Mouse (Mus musculus) liver, embryonic 14.5 days (tissue): Measurements from ENCODE around the gene Ppp1r18. TPM values are rescaled to one million over a fixed set of nuclear protein-coding genes. Genes with fewer than 3 reads are reported as not detected.

Source experiments
- ATAC-seq: fragments of 200-750 bp; cut with Nextera tagmentation; 2 replicates; pipeline ENCODE4 v1.8.0; 2017; ENCODE audit warnings: moderate number of reproducible peaks, mild to moderate bottlenecking, moderate library complexity; ENCODE audit not compliant: insufficient read depth
- DNase-seq, 3 experiments: peaks; one replicate each; pipeline ENCODE4 v3.0.0-alpha.2; 2012 to 2013; ENCODE audit warnings: low read depth in 3 of 3, low spot score in 3 of 3
- H3K27ac ChIP-seq: fragments of 300-500 bp; sonication (generic); 2 replicates; pipeline ENCODE4 v1.5.1; 2014; ENCODE audit warnings: moderate library complexity, mild to moderate bottlenecking, control low read depth, inconsistent platforms
- H3K27me3 ChIP-seq: fragments of 300-500 bp; sonication (generic); 2 replicates; pipeline ENCODE4 v1.6.1; 2014; ENCODE audit warnings: mild to moderate bottlenecking, low read length, moderate library complexity; ENCODE audit not compliant: control insufficient read depth, insufficient read depth
- H3K36me3 ChIP-seq: fragments of 300-500 bp; sonication (generic); replicated peaks from 2 replicates; pipeline ENCODE4 v1.6.1; 2014; ENCODE audit warnings: low read depth; ENCODE audit not compliant: control insufficient read depth, insufficient read depth
- H3K4me1 ChIP-seq, 2 experiments: fragments of 200-500 bp in 1 of 2; fragments of 300-500 bp in 1 of 2; sonication (generic) in 1 of 2; replicated peaks; 2 replicates each; pipeline ENCODE4 v1.6.1; 2012 to 2014; ENCODE audit warnings: antibody characterized with exemption in 1 of 2, inconsistent platforms in 1 of 2, low read length in 1 of 2; ENCODE audit not compliant: control insufficient read depth in 2 of 2, insufficient read depth in 2 of 2
- H3K4me2 ChIP-seq: fragments of 300-500 bp; sonication (generic); 2 replicates; pipeline ENCODE4 v1.6.1; 2014; ENCODE audit warnings: low read depth, mild to moderate bottlenecking, control low read depth, moderate library complexity
- H3K4me3 ChIP-seq, 2 experiments: fragments of 200-500 bp in 1 of 2; fragments of 300-500 bp in 1 of 2; sonication (generic) in 1 of 2; 2 replicates each; pipeline ENCODE4 v1.5.1; 2012 to 2014; ENCODE audit warnings: low read depth in 2 of 2, low read length in 2 of 2, mild to moderate bottlenecking in 2 of 2, control low read depth in 1 of 2, inconsistent platforms in 1 of 2, moderate library complexity in 1 of 2; ENCODE audit not compliant: insufficient read depth in 1 of 2
- H3K9ac ChIP-seq: fragments of 300-500 bp; sonication (generic); replicated peaks from 2 replicates; pipeline ENCODE4 v1.6.1; 2014; ENCODE audit warnings: mild to moderate bottlenecking, control low read depth, moderate library complexity
- H3K9me3 ChIP-seq: fragments of 300-500 bp; sonication (generic); 2 replicates; pipeline ENCODE4 v1.6.1; 2016; ENCODE audit warnings: low read length, mixed read lengths; ENCODE audit not compliant: control insufficient read depth
- CTCF ChIP-seq: IDR thresholded peaks from 2 replicates; pipeline ENCODE4 v1.5.1; 2016; ENCODE audit warnings: antibody characterized with exemption, low read depth, control low read depth
- EP300 ChIP-seq: IDR thresholded peaks from 2 replicates; pipeline ENCODE4 v1.6.1; 2016; ENCODE audit warnings: antibody characterized with exemption, low read depth
- WGBS: fragments of 180-500 bp; shearing (Covaris S2); extraction: QIAGEN DNeasy Blood & Tissue Kit; methylation state at CpG from one replicate; pipeline ENCODE4 v1.1.7; 2014; ENCODE audit not compliant: insufficient replicate concordance; 5-methylcytosine and 5-hydroxymethylcytosine counted together
- polyA plus RNA-seq, 2 experiments: library from polyadenylated mRNA; depleted of rRNA in 1 of 2; stranded (reverse) in 1 of 2; unstranded in 1 of 2; fragments of >200 nt; fragmentation: Nextera tagmentation in 1 of 2; extraction: Ambion mirVana in 1 of 2; gene quantifications; 2 replicates each; pipeline versions ENCODE4 v1.2.1 to v1.2.3; 2012 to 2014

Gene Ppp1r18
- polyA plus RNA-seq, 2 experiments, result 8.2 to 8.7 TPM

- H3K36me3 ChIP-seq, result peaks cover 26% of the 10 kb centered on the region
- peaks cover 22 to 33% of the 10 kb centered on the region in 2 experiments for H3K4me1 ChIP-seq
- H3K27me3 ChIP-seq, result no peaks in the 10 kb centered on the region
- H3K27ac ChIP-seq, result peak overlapping the region; percentile 97
- TF ChIP-seq EP300, result no peak
- TF ChIP-seq CTCF, result no peak
- no peaks in the 10 kb centered on the region for H3K9me3 ChIP-seq
- H3K4me2 ChIP-seq, result peak overlapping the region; percentile 96
- peak overlapping the region; percentile 86 to 88 for H3K4me3 ChIP-seq
- peak overlapping the region; percentile 100 for H3K9ac ChIP-seq
- under 1% methylated on average over 8 of the region's 8 CpGs for whole genome bisulfite sequencing
- no peak for ATAC-seq
- DNase-seq, result no peak
Measured at GRCm38 (mm10) chr17:35917143-35917462, 51.7 kb downstream of the Ppp1r18 start.

- TF ChIP-seq CTCF (no peak), EP300 (no peak)
- ATAC-seq (no peak), DNase-seq (peak in 1 of 3 experiments; percentile 69)
- H3K4me2 ChIP-seq, result peak overlapping the region; percentile 96
- no peaks in the 10 kb centered on the region for H3K27me3 ChIP-seq
- peak overlapping the region; percentile 86 to 88 for H3K4me3 ChIP-seq
- peaks cover 22 to 29% of the 10 kb centered on the region in 2 experiments for H3K4me1 ChIP-seq
- H3K9ac ChIP-seq, result peak overlapping the region; percentile 100
- peaks cover 23% of the 10 kb centered on the region for H3K36me3 ChIP-seq
- H3K27ac ChIP-seq, result peak overlapping the region; percentile 97
- 0% methylated on average over 13 of the region's 13 CpGs for WGBS
- no peaks in the 10 kb centered on the region for H3K9me3 ChIP-seq
Measured at GRCm38 (mm10) chr17:35917463-35918251, 52.3 kb downstream of the Ppp1r18 start.

- Histone ChIP-seq H3K36me3 (peaks cover 23% of the 10 kb centered on the region), H3K4me2 (peak overlapping the region; percentile 96), H3K9ac (peak overlapping the region; percentile 100), H3K9me3 (no peaks in the 10 kb centered on the region), H3K4me1 (peaks cover 22 to 29% of the 10 kb centered on the region in 2 experiments), H3K27ac (peak overlapping the region; percentile 97), H3K27me3 (no peaks in the 10 kb centered on the region), H3K4me3 (peak overlapping the region; percentile 86 to 88)
- DNase-seq (no peak), ATAC-seq (no peak)
- TF ChIP-seq EP300 (peak; percentile 42), CTCF (no peak)
- under 1% methylated on average over 11 of the region's 11 CpGs for WGBS
Measured at GRCm38 (mm10) chr17:35918276-35919059, 53.1 kb downstream of the Ppp1r18 start.

GRCm38 (mm10) chr17:35919060-35919715 is 53.8 kb downstream of the Ppp1r18 start:
- H3K36me3 ChIP-seq, result peaks cover 27% of the 10 kb centered on the region
- no peaks in the 10 kb centered on the region for H3K27me3 ChIP-seq
- WGBS, result 8% methylated on average over 7 of the region's 7 CpGs
- H3K9ac ChIP-seq, result peak overlapping the region; percentile 100
- peak; percentile 98 to 99 (median 98) for DNase-seq
- H3K27ac ChIP-seq, result peak overlapping the region; percentile 97
- peaks cover 22 to 29% of the 10 kb centered on the region in 2 experiments for H3K4me1 ChIP-seq
- TF ChIP-seq EP300 (no peak), CTCF (no peak)
- peak overlapping the region; percentile 86 to 88 for H3K4me3 ChIP-seq
- peak overlapping the region; percentile 96 for H3K4me2 ChIP-seq
- ATAC-seq, result peak; percentile 22
- H3K9me3 ChIP-seq, result no peaks in the 10 kb centered on the region

- TF ChIP-seq EP300 (peak; percentile 47), CTCF (no peak)
- Histone ChIP-seq H3K36me3 (peaks cover 32% of the 10 kb centered on the region), H3K27me3 (no peaks in the 10 kb centered on the region), H3K9ac (peak overlapping the region; percentile 100), H3K27ac (peak overlapping the region; percentile 97), H3K4me2 (peak overlapping the region; percentile 96), H3K9me3 (no peaks in the 10 kb centered on the region), H3K4me3 (peak overlapping the region; percentile 68 to 88), H3K4me1 (peaks cover 20 to 28% of the 10 kb centered on the region in 2 experiments)
- 6% methylated on average over 6 of the region's 6 CpGs for WGBS
- ATAC-seq, result peak; percentile 19; the same call in 1 of the 2 replicates
- DNase-seq, result peak in 2 of 3 experiments; percentile 72 to 76
Measured at GRCm38 (mm10) chr17:35919864-35920301, 54.5 kb downstream of the Ppp1r18 start.
